Mouse (Mus musculus) limb, embryonic 14.5 days (tissue): ENCODE measurements at regions not wholly inside any gene's neighbourhood (a gene's known extent, or its start where the extent isn't known, plus 50 kb on each side); places are given as distances from the start of the nearest gene placed in this dataset.

ENCODE experiments used
- ATAC-seq: fragments of 200-750 bp; cut with Nextera tagmentation; 2 replicates; pipeline ENCODE4 v1.8.0; 2017; ENCODE audit warnings: low read depth, moderate number of reproducible peaks, moderate TSS enrichment; ENCODE audit not compliant: low FRiP score
- DNase-seq: peaks from one replicate; pipeline ENCODE4 v3.0.0-alpha.2; 2015; ENCODE audit warnings: low spot score
- H3K27ac ChIP-seq: fragments of 300-500 bp; sonication (generic); replicated peaks from 2 replicates; pipeline ENCODE4 v1.5.1; 2014; ENCODE audit warnings: low read depth, mild to moderate bottlenecking, low read length, moderate library complexity, mixed read lengths
- H3K27me3 ChIP-seq: fragments of 300-500 bp; sonication (generic); 2 replicates; pipeline ENCODE4 v1.6.1; 2014; ENCODE audit warnings: low read length, mixed read lengths; ENCODE audit not compliant: control insufficient read depth, insufficient read depth
- H3K36me3 ChIP-seq: fragments of 300-500 bp; sonication (generic); 2 replicates; pipeline ENCODE4 v1.6.1; 2014; ENCODE audit warnings: mild to moderate bottlenecking, low read length, moderate library complexity, mixed read lengths; ENCODE audit not compliant: control insufficient read depth, insufficient read depth
- H3K4me1 ChIP-seq: fragments of 300-500 bp; sonication (generic); 2 replicates; pipeline ENCODE4 v1.6.1; 2014; ENCODE audit warnings: antibody characterized with exemption, low read length, mixed read lengths; ENCODE audit not compliant: control insufficient read depth, insufficient read depth
- H3K4me2 ChIP-seq: fragments of 300-500 bp; sonication (generic); replicated peaks from 2 replicates; pipeline ENCODE4 v1.6.1; 2014; ENCODE audit warnings: low read depth, mild to moderate bottlenecking, low read length, moderate library complexity; ENCODE audit not compliant: severe bottlenecking
- H3K4me3 ChIP-seq: fragments of 300-500 bp; sonication (generic); replicated peaks from 2 replicates; pipeline ENCODE4 v1.5.1; 2014; ENCODE audit warnings: low read length
- H3K9ac ChIP-seq: fragments of 300-500 bp; sonication (generic); 2 replicates; pipeline ENCODE4 v1.6.1; 2014; ENCODE audit warnings: mild to moderate bottlenecking, low read depth, low read length, moderate library complexity; ENCODE audit not compliant: severe bottlenecking
- H3K9me3 ChIP-seq: fragments of 300-500 bp; sonication (generic); 2 replicates; pipeline ENCODE4 v1.6.1; 2016; ENCODE audit warnings: low read length; ENCODE audit not compliant: control insufficient read depth
- POLR2A ChIP-seq: fragments of 200-500 bp; IDR thresholded peaks from 2 replicates; pipeline ENCODE4 v1.8.0; 2012; ENCODE audit warnings: inconsistent platforms, mild to moderate bottlenecking, moderate library complexity, borderline replicate concordance; ENCODE audit not compliant: insufficient read depth, insufficient read length; ENCODE audit errors: extremely low read depth
- WGBS: fragments of 180-500 bp; shearing (Covaris S2); extraction: QIAGEN DNeasy Blood & Tissue Kit; methylation state at CpG from one replicate; pipeline ENCODE4 v1.1.7; 2014; 5-methylcytosine and 5-hydroxymethylcytosine counted together

DNA sequence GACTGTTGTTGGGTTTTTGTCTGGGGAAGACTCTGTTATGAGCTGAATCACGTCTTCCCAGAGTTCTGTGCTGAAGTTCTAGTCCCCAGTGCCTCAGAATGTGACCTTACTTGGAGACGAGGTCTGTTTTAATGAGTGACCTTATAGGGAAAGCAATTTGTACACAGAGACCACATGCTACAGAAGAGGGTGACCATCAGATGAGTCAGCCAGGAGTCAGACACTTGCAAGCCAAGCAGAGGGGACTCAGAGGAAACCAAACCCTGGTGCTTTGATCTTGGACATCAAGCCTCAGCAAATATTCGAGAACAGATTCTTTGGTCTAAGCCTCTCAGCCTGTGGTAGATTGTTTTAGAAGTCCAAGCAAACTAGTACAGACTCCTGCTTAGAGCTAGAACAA, 409.9 kb downstream of the Fut8 start:
- Histone ChIP-seq H3K4me1 (no peaks in the 10 kb centered on the region), H3K9ac (no peak overlapping the region), H3K27ac (no peak overlapping the region), H3K4me3 (no peak overlapping the region), H3K4me2 (no peak overlapping the region), H3K9me3 (no peaks in the 10 kb centered on the region), H3K27me3 (no peaks in the 10 kb centered on the region), H3K36me3 (no peaks in the 10 kb centered on the region)
- DNase-seq (no peak), ATAC-seq (no peak)
- 52% methylated on average over 3 of the region's 3 CpGs for WGBS
- no peak for TF ChIP-seq POLR2A

DNA sequence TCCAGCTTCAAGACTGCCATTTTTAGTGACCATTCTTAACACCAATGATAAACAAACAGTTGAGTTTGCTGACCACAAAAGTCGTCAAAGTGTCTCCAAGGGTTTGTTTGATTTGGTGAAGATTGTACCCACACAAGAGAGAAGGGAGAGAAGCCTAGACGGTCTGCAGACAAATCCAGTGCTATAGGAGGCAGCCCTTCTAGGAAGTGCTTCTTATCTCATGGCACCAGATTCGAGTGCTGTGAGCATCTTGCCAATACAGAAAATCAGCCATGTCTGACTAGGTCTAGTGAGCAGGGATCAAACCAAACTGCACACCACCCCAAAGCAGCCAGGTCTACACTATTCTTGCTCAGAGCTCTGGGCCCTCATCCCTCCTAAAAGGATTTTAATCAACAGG, 416.4 kb downstream of the Fut8 start:
- Histone ChIP-seq H3K27ac (no peak overlapping the region), H3K4me1 (no peaks in the 10 kb centered on the region), H3K4me2 (no peak overlapping the region), H3K9me3 (no peaks in the 10 kb centered on the region), H3K4me3 (no peak overlapping the region), H3K36me3 (no peaks in the 10 kb centered on the region), H3K9ac (no peak overlapping the region), H3K27me3 (no peaks in the 10 kb centered on the region)
- WGBS = 67% methylated on average over 3 of the region's 3 CpGs
- DNase-seq (no peak), ATAC-seq (no peak)
- TF ChIP-seq POLR2A = no peak

DNA sequence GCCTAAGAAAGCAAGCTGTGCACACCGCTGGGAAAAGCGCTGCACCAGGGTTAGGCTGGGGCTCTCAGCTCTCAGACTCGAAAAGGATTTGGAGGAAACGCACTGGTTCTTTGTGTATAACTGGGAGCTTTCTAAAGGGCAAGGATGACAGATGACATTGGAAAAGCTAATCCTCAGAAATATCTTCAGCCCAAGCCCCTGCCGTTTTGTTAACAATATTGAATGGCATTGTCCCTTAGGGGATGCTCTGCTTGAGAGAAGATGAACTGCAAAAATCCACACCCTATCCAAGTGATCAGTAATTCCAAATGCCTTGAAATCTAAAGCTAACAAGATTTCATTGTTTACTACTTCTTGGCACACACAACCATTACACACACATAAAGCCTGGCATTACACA, 419.1 kb downstream of the Fut8 start:
- no peak for TF ChIP-seq POLR2A
- Histone ChIP-seq H3K9ac (no peak overlapping the region), H3K27me3 (no peaks in the 10 kb centered on the region), H3K4me1 (no peaks in the 10 kb centered on the region), H3K9me3 (no peaks in the 10 kb centered on the region), H3K36me3 (no peaks in the 10 kb centered on the region), H3K4me3 (no peak overlapping the region), H3K4me2 (no peak overlapping the region), H3K27ac (no peak overlapping the region)
- ATAC-seq = no peak
- no peak for DNase-seq
- WGBS = 61% methylated on average over 5 of the region's 5 CpGs

DNA sequence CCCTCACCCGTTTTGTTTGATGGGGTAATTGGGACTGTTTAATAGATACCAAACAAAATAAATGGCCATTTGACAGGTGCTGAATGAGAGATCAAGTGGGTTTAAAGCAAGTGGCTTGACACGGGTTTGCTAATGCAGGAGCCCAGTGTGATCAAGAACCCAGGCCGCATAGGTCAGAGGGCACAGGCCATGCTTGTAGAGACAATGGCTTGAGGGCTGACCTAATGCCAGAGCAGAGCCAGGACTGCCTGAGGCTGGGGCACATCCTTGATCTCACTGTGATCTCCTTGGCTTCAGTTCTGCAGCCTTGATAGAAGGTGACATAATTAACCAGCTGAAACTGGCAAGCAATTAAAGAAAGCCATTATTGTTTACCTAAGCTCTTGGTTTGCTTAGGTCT, 420.0 kb downstream of the Fut8 start:
- Histone ChIP-seq H3K4me3 (no peak overlapping the region), H3K9me3 (no peaks in the 10 kb centered on the region), H3K27ac (no peak overlapping the region), H3K4me1 (no peaks in the 10 kb centered on the region), H3K9ac (no peak overlapping the region), H3K27me3 (no peaks in the 10 kb centered on the region), H3K36me3 (no peaks in the 10 kb centered on the region), H3K4me2 (no peak overlapping the region)
- WGBS = 27% methylated on average over 3 of the region's 3 CpGs
- DNase-seq (no peak), ATAC-seq (no peak)
- TF ChIP-seq POLR2A = no peak

DNA sequence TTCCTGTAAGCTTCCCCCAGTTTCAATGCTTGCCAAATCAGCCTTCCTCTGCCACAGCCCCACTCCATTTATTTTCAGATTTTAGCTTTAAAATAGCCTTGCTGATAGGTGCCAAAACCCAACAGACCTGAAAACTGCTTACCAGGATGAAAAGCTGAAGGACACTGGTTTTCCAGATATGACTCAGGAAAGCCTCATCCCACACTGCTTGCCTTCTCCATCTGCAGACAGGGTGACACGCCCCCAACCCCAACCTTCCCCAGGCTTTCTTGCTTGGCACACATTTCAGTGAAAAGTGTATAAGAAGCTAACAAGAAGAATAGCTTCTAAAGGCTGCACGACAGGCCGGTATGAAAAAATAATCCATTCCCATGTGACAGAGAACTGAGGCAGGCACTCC, 425.3 kb downstream of the Fut8 start:
- no peaks in the 10 kb centered on the region for H3K27me3 ChIP-seq
- WGBS = 90% methylated on average over 3 of the region's 3 CpGs
- no peak for ATAC-seq

More for the DNA sequence above, 425.3 kb downstream of the Fut8 start:
- Histone ChIP-seq H3K4me1 (no peaks in the 10 kb centered on the region), H3K36me3 (no peaks in the 10 kb centered on the region), H3K9ac (no peak overlapping the region), H3K4me3 (no peak overlapping the region), H3K27ac (no peak overlapping the region), H3K4me2 (no peak overlapping the region), H3K9me3 (no peaks in the 10 kb centered on the region)
- DNase-seq = no peak
- no peak for TF ChIP-seq POLR2A
